Mouse (Mus musculus): Measurements from ENCODE around the gene Defb45.

DNA sequence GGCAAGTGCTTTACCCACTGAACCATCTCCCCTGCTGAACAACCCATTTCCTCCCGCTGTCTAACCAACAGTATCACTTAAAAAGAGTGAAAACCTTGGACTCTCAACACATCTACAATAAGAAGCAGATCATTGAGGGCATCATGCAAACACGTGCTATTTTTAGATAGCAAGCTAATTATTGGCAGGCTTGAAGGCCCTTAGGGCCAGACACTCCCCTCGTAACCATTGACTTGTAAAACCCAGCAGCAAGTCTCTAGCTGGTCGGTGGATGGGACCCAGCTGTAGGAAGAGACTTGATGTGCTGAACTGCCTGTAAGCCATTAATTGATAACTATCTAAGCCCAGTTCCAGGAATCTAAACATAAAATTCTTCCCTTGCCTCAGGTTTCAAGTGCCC, 55.7 kb downstream of the Defb45 start:
- TF ChIP-seq POLR2AphosphoS5 (IDR thresholded peaks at IDR 0.05; ENCODE audit: insufficient replicate concordance, low read depth, low read length) (no peak), CTCF (IDR thresholded peaks at IDR 0.05; ENCODE audit: low read depth, low read length) (no peak), GATA1 (IDR thresholded peaks at IDR 0.05; ENCODE audit: borderline replicate concordance, low read length) (no peak)
